Mouse (Mus musculus): Measurements from ENCODE around the gene Gm960.

- TF ChIP-seq USF1 (IDR thresholded peaks at IDR 0.05; ENCODE audit: low read depth): no peak
- TF ChIP-seq CTCF (IDR thresholded peaks at IDR 0.05; ENCODE audit: control insufficient read depth, insufficient read depth, insufficient read length): no peak
- TF ChIP-seq CEBPB (IDR thresholded peaks at IDR 0.05; ENCODE audit: low read depth): no peak
- TF ChIP-seq MYOD1 (IDR thresholded peaks at IDR 0.05; ENCODE audit: control insufficient read depth, insufficient read length, low read depth): peak; percentile 49
- TF ChIP-seq MAX (IDR thresholded peaks at IDR 0.05): no peak
Measured at GRCm38 (mm10) chr19:4701221-4701620, 2.8 kb upstream of the Gm960 start.
